Mouse (Mus musculus) heart, embryonic 14.5 days (tissue): ENCODE measurements at regions not wholly inside any gene's neighbourhood (a gene's known extent, or its start where the extent isn't known, plus 50 kb on each side); places are given as distances from the start of the nearest gene placed in this dataset.
"Not testable (repeated sequence)": the region's sequence is repeated elsewhere in the genome, so short reads cannot be mapped to it uniquely, and the experiment has no call there.

Source experiments
- ATAC-seq: fragments of 200-750 bp; cut with Nextera tagmentation; 2 replicates; pipeline ENCODE4 v1.8.0; 2017; ENCODE audit warnings: low read depth, moderate TSS enrichment; ENCODE audit not compliant: insufficient number of reproducible peaks, insufficient read depth, low FRiP score
- H3K27ac ChIP-seq, 2 experiments: fragments of 200-500 bp in 1 of 2; fragments of 300-500 bp in 1 of 2; sonication (generic) in 1 of 2; replicated peaks in 1 of 2; 2 replicates each; pipeline ENCODE4 v1.5.1; 2012 to 2014; ENCODE audit warnings: low read depth in 2 of 2, low read length in 2 of 2, control low read depth in 1 of 2, mild to moderate bottlenecking in 1 of 2, mixed read lengths in 1 of 2; ENCODE audit not compliant: control insufficient read depth in 1 of 2, insufficient read depth in 1 of 2
- H3K27me3 ChIP-seq: fragments of 300-500 bp; sonication (generic); 2 replicates; pipeline ENCODE4 v1.6.1; 2014; ENCODE audit warnings: mild to moderate bottlenecking, low read length, control low read depth; ENCODE audit not compliant: control insufficient read depth, insufficient read depth
- H3K36me3 ChIP-seq: fragments of 300-500 bp; sonication (generic); 2 replicates; pipeline ENCODE4 v1.6.1; 2014; ENCODE audit warnings: mild to moderate bottlenecking, control low read depth, low read length, mixed read lengths; ENCODE audit not compliant: control insufficient read depth, insufficient read depth
- H3K4me1 ChIP-seq, 2 experiments: fragments of 200-500 bp in 1 of 2; fragments of 300-500 bp in 1 of 2; sonication (generic) in 1 of 2; 2 replicates each; pipeline ENCODE4 v1.6.1; 2012 to 2014; ENCODE audit warnings: low read length in 2 of 2, control low read depth in 1 of 2, mixed read lengths in 1 of 2; ENCODE audit not compliant: control insufficient read depth in 2 of 2, insufficient read depth in 2 of 2
- H3K4me2 ChIP-seq: fragments of 300-500 bp; sonication (generic); 2 replicates; pipeline ENCODE4 v1.6.1; 2014; ENCODE audit warnings: mild to moderate bottlenecking, low read length
- H3K4me3 ChIP-seq, 2 experiments: fragments of 200-500 bp in 1 of 2; fragments of 300-500 bp in 1 of 2; sonication (generic) in 1 of 2; 2 replicates each; pipeline ENCODE4 v1.5.1; 2012 to 2014; ENCODE audit warnings: low read length in 2 of 2, mild to moderate bottlenecking in 2 of 2, control low read depth in 1 of 2, low read depth in 1 of 2, moderate library complexity in 1 of 2; ENCODE audit not compliant: control insufficient read depth in 1 of 2, insufficient read depth in 1 of 2
- H3K9ac ChIP-seq: fragments of 300-500 bp; sonication (generic); 2 replicates; pipeline ENCODE4 v1.6.1; 2014; ENCODE audit warnings: mild to moderate bottlenecking, low read length
- H3K9me3 ChIP-seq: fragments of 300-500 bp; sonication (generic); 2 replicates; pipeline ENCODE4 v1.6.1; 2016; ENCODE audit warnings: low read length, control low read depth; ENCODE audit not compliant: control insufficient read depth
- WGBS: fragments of 180-500 bp; shearing (Covaris S2); extraction: QIAGEN DNeasy Blood & Tissue Kit; methylation state at CpG from one replicate; pipeline ENCODE4 v1.1.7; 2014; 5-methylcytosine and 5-hydroxymethylcytosine counted together

DNA sequence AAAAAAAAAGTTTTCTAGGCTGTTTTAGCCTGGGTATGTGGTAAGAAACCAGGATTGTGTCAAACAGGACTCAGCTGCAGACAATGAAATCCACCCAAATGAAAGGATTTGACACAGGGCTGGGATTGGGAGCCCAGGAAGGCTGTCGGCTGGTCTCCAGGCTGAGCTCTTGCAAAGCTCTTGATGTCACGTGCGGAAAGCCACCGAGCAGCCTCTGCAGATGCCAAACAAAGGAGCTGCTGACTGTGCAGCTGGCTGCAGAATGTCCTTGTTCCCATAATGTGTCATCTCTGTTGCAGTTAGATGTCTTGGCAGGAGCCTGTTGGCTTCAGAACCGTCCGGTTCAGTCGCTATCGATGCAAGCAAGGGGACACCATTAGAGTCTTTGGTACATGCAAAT is 56.1 kb downstream of the Bbs10 start:
- WGBS, result 51% methylated on average over 8 of the region's 8 CpGs
- Histone ChIP-seq H3K9ac (no peak overlapping the region), H3K36me3 (no peaks in the 10 kb centered on the region), H3K4me3 (no peak overlapping the region), H3K4me2 (no peak overlapping the region), H3K27me3 (no peaks in the 10 kb centered on the region), H3K9me3 (no peaks in the 10 kb centered on the region), H3K4me1 (peaks cover 0 to 3% of the 10 kb centered on the region in 2 experiments; a peak in 1 of 4 replicates), H3K27ac (no peak overlapping the region)
- ATAC-seq, result no peak

- not testable (repeated sequence) for H3K27ac ChIP-seq, H3K9me3 ChIP-seq, H3K9ac ChIP-seq, H3K36me3 ChIP-seq, H3K4me2 ChIP-seq, H3K4me3 ChIP-seq, H3K27me3 ChIP-seq, ATAC-seq, H3K4me1 ChIP-seq
- 100% methylated on average over 1 of the region's 1 CpGs for WGBS
These were observed 59.9 kb downstream of the Bbs10 start for GRCm38 (mm10) chr10:111358340-111358739.

- Histone ChIP-seq H3K9ac (no peak overlapping the region), H3K4me3 (no peak overlapping the region), H3K36me3 (no peaks in the 10 kb centered on the region), H3K27me3 (no peaks in the 10 kb centered on the region), H3K27ac (no peak overlapping the region), H3K9me3 (no peaks in the 10 kb centered on the region), H3K4me1 (peaks cover 6 to 10% of the 10 kb centered on the region in 2 experiments; a peak in 3 of 4 replicates), H3K4me2 (no peak overlapping the region)
- 85% methylated on average over 17 of the region's 18 CpGs for WGBS
- no peak for ATAC-seq
These were observed 63.4 kb downstream of the Bbs10 start for GRCm38 (mm10) chr10:111361749-111362435.

- Histone ChIP-seq H3K4me1 (peaks cover 6 to 10% of the 10 kb centered on the region in 2 experiments; a peak in 3 of 4 replicates), H3K9me3 (no peaks in the 10 kb centered on the region), H3K36me3 (no peaks in the 10 kb centered on the region), H3K9ac (no peak overlapping the region), H3K4me3 (no peak overlapping the region), H3K4me2 (no peak overlapping the region), H3K27ac (no peak overlapping the region), H3K27me3 (no peaks in the 10 kb centered on the region)
- WGBS, result 21% methylated on average over 14 of the region's 14 CpGs
- ATAC-seq, result no peak
These were observed 65.5 kb downstream of the Bbs10 start for GRCm38 (mm10) chr10:111363729-111364617.

DNA sequence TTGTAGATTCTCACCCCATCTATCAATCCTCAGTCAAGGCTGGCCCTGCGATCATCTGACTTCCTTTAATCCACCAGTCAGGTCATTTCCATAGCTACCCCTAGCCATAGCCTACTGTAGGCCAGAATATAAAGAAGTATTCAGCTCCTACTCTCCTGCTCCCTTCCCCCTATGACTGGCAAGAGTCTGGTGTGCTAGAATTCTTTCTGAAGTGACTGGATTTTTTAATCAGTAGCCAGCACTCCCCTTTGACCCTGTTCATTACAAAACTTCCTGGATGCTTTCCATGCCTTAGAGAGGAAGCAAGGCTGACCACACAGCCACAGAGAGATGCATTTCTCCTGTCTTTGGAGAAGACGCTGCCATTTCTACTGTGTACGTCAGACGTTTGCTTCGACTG is 66.5 kb downstream of the Bbs10 start:
- Histone ChIP-seq H3K4me1 (peaks cover 6 to 10% of the 10 kb centered on the region in 2 experiments; a peak in 3 of 4 replicates), H3K4me2 (no peak overlapping the region), H3K9ac (no peak overlapping the region), H3K4me3 (no peak overlapping the region), H3K27me3 (no peaks in the 10 kb centered on the region), H3K27ac (no peak overlapping the region), H3K9me3 (no peaks in the 10 kb centered on the region), H3K36me3 (no peaks in the 10 kb centered on the region)
- no peak for ATAC-seq
- WGBS, result 56% methylated on average over 5 of the region's 5 CpGs

DNA sequence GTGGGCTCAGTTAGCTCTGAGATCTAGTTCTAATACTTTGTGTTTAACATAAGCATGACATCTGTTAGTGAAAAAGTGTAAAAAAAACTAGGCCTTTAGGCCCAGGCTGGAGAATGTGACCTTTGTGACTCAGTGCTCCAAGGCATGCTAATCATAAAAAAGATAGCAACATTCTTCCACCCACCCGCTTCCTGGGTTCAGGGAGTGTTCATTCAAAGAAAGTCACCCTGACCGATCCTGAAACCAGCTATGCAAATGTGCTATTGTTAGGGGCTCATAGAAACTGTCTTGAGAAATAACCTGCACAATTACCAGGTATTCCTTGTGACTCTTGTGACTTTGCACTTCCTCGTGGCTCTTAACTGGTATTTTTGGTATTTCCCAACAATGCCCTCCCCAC is 70.6 kb downstream of the Bbs10 start:
- not testable (repeated sequence) for H3K9ac ChIP-seq, H3K4me1 ChIP-seq, H3K4me3 ChIP-seq, ATAC-seq, H3K27me3 ChIP-seq, H3K9me3 ChIP-seq, H3K27ac ChIP-seq, H3K4me2 ChIP-seq, H3K36me3 ChIP-seq
- WGBS, result 67% methylated on average over 3 of the region's 3 CpGs

GRCm38 (mm10) chr10:111378047-111378618 is 79.7 kb downstream of the Bbs10 start:
- Histone ChIP-seq H3K27ac (no peak overlapping the region), H3K36me3 (no peaks in the 10 kb centered on the region), H3K27me3 (no peaks in the 10 kb centered on the region), H3K9me3 (no peaks in the 10 kb centered on the region), H3K9ac (no peak overlapping the region), H3K4me1 (peaks cover 0 to 6% of the 10 kb centered on the region in 2 experiments; a peak in 1 of 4 replicates), H3K4me3 (no peak overlapping the region), H3K4me2 (no peak overlapping the region)
- WGBS, result 29% methylated on average over 11 of the region's 11 CpGs
- ATAC-seq, result no peak
